Mouse (Mus musculus): ENCODE data around the gene Tnfrsf9. TPM values are rescaled to one million over a fixed set of nuclear protein-coding genes. Genes with fewer than 3 reads are reported as not detected.
A peak's percentile ranks its signal among the peaks of the same experiment; 100 is the strongest.

Gene Tnfrsf9
- polyA plus RNA-seq, 1 experiment from 2014 or later, result 0.12 TPM

DNA sequence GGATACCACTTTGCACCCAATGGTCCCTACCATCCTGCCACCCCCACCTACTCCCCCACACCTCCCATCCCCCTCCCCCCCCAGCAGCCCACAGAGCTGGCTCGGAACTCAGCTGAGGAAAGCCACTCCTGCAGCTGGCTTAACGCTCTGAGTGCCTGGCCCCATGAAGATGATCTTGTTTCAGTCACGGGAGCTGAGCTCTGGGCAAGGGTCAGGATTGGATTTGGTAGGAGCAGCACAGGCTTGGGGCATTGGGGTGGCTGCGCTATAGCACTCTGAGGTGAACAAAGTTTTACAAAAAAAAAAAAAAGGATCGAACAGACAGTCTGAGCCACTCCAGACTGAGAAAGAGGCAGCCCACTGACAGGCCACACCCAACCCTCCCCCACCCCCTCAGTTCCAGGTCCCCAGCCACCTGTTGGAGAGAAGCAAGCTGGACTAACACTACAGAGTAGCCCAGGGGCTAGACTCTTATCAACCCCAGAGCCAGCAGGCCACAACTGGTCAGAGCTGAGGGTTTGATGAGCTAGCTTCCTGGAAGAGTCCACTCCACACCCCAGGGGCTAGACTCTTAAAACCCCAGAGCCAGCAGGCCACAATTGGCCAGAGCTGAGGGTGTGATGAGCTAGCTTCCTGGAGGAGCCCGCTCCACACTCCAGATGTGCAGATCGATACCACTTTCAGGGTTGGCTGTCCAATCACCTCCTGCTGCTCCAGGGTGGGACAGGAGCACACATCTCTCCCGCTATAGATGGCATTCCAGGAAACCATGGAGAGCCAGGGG lies 19.5 kb upstream of the Tnfrsf9 start:
- Histone ChIP-seq H3K4me3 (ENCODE audit: low read depth, low read length) (no peak overlapping the region), H3K36me3 (ENCODE audit: insufficient read depth) (peaks cover 44% of the 10 kb centered on the region), H3K4me1 (ENCODE audit: insufficient read depth) (0 out of 2 replicates have a peak, but pooled peaks cover 8% of the 10 kb centered on the region), H3K9me3 (ENCODE audit: low read depth, low read length) (no peaks in the 10 kb centered on the region), H3K4me2 (no peak overlapping the region), H3K27me3 (ENCODE audit: insufficient read depth, low read length) (no peaks in the 10 kb centered on the region), H3K9ac (no peak overlapping the region), H3K27ac (ENCODE audit: low read depth) (no peak overlapping the region)
- WGBS, result 52% methylated on average over 8 of the region's 8 CpGs
- ATAC-seq (ENCODE audit: insufficient read depth), result no peak
- no peak for TF ChIP-seq CTCF (IDR thresholded peaks at IDR 0.05; ENCODE audit: low read depth)
- DNase-seq, result no peak

DNA sequence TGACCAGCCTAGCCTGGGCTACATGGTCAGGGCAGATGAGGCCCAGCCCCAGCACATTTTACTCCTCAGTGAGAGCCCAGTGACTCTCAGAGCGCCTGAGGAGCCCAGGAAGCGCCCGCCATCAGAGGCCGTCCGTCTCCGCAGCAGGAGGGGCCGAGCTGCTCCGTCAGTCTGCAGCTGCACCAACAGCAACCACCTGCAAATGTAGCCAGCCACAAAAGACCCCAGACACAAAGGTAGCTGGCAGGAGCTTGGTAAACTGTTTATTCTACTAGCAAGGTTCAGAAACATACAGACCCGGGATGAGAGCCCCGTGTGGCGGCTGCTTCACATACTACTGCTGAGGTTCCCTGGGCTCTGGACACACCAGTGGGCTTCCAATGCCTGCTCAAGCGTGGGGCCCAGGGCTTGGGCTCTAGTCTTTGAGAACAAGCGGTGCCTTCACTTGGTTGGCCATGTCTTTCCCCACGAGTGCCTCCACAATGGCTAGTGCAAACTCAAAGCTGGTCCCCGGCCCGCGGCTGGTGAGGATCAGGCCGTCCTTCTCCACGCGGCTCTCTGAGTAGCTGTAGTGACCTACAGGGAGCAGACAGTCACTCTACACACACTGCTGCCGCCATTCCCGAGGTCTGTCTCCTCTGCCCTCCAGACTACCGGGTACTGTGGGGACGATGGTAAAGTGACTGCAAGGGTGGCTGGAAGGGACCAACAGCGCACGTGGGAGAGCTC lies 17.3 kb upstream of the Tnfrsf9 start:
- ATAC-seq (ENCODE audit: insufficient read depth) (no peak), DNase-seq (no peak)
- 91% methylated on average over 26 of the region's 26 CpGs for WGBS
- Histone ChIP-seq H3K4me3 (ENCODE audit: low read depth, low read length) (no peak overlapping the region), H3K36me3 (ENCODE audit: insufficient read depth) (peaks cover 65% of the 10 kb centered on the region), H3K4me1 (ENCODE audit: insufficient read depth) (0 out of 2 replicates have a peak, but pooled peaks cover 3% of the 10 kb centered on the region), H3K9me3 (ENCODE audit: low read depth, low read length) (no peaks in the 10 kb centered on the region), H3K27me3 (ENCODE audit: insufficient read depth, low read length) (no peaks in the 10 kb centered on the region), H3K9ac (no peak overlapping the region), H3K4me2 (no peak overlapping the region), H3K27ac (ENCODE audit: low read depth) (no peak overlapping the region)
- no peak for TF ChIP-seq CTCF (IDR thresholded peaks at IDR 0.05; ENCODE audit: low read depth)

DNA sequence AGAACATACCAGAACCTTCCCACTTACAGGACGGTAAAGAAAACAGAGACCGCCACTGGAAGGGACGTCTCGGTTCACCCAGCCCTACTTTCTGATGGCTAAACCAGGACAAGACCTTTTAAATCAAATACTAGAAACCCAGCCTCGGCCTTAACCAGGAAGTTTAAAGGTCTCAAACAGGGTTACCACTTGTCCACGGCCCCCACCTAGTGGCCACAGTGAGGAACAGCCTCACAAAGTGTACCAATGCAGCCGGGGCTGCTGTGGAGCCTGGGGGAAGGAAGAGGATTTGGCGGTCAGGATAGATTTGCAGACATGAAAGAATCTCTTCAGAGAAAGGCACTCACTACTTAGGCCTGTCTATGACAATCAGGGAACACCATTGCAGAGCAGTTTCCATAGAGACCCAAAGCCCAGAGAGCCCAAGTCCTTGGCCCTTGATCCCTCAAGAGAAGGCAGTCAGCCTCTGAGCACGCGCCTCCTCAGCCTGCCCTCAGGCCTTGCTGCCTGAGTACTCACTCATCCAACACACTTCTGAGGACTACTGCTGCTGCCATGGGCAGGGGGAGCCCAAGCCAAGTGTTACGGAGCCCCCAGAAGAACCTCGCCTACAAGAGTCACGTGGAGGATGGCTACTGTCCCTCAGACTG lies 15.5 kb upstream of the Tnfrsf9 start:
- TF ChIP-seq CTCF (IDR thresholded peaks at IDR 0.05; ENCODE audit: low read depth), result peak; percentile 98
- Histone ChIP-seq H3K9ac (no peak overlapping the region), H3K36me3 (ENCODE audit: insufficient read depth) (peaks cover 83% of the 10 kb centered on the region), H3K27me3 (ENCODE audit: insufficient read depth, low read length) (no peaks in the 10 kb centered on the region), H3K27ac (ENCODE audit: low read depth) (no peak overlapping the region), H3K4me1 (ENCODE audit: insufficient read depth) (0 out of 2 replicates have a peak, but pooled peaks cover 3% of the 10 kb centered on the region), H3K4me2 (no peak overlapping the region), H3K9me3 (ENCODE audit: low read depth, low read length) (no peaks in the 10 kb centered on the region), H3K4me3 (ENCODE audit: low read depth, low read length) (no peak overlapping the region)
- 51% methylated on average over 13 of the region's 13 CpGs for WGBS
- DNase-seq (peak; percentile 93), ATAC-seq (ENCODE audit: insufficient read depth) (peak; percentile 67)

DNA sequence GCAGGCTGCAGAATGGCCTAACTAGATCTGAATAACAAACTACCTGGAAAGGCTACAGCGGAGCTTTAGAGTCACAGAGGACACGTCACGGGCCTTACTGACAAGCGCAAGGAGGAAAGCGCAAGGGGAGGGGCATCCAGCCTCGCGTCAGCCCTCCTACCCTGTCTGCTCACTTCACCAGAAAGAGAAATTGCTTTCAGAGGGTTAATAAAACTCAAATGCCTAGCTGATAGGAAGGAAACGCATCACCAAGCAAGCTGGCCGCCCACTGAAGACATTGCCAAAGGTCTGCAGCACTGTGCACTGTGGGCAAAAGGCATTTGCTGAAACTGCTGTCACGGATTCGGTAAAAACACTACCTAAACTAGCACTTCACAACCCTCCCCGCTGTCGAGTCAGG lies 13.9 kb upstream of the Tnfrsf9 start:
- WGBS, result 92% methylated on average over 13 of the region's 13 CpGs
- DNase-seq (no peak), ATAC-seq (ENCODE audit: insufficient read depth) (no peak)
- no peak for TF ChIP-seq CTCF (IDR thresholded peaks at IDR 0.05; ENCODE audit: low read depth)
- no peak overlapping the region for H3K9ac ChIP-seq
- H3K9me3 ChIP-seq (ENCODE audit: low read depth, low read length), result no peaks in the 10 kb centered on the region
- H3K36me3 ChIP-seq (ENCODE audit: insufficient read depth), result peaks cover 93% of the 10 kb centered on the region
- no peak overlapping the region for H3K27ac ChIP-seq (ENCODE audit: low read depth)
- no peak overlapping the region for H3K4me3 ChIP-seq (ENCODE audit: low read depth, low read length)
- no peak overlapping the region for H3K4me2 ChIP-seq
- H3K4me1 ChIP-seq (ENCODE audit: insufficient read depth), result 0 out of 2 replicates have a peak, but pooled peaks cover 3% of the 10 kb centered on the region
- H3K27me3 ChIP-seq (ENCODE audit: insufficient read depth, low read length), result no peaks in the 10 kb centered on the region

DNA sequence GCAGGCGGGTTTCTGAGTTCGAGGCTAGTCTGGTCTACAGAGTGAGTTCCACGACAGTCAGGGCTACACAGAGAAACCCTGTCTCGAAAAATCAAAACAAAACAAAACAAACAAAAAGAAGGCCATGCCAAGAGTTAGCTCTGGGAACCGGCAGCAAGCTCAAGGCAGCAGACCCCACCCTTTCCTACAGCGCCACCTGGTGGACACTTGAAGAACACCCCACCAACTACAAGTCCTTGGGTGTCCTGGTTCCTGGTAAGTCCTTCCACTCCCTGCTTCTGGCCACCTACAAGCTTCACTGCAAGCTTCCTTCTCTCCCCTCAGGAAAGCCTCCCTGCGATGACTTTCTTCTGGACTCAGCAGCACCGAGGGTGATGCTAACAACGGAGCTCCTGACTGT lies 12.7 kb upstream of the Tnfrsf9 start:
- no peak overlapping the region for H3K9ac ChIP-seq
- H3K9me3 ChIP-seq (ENCODE audit: low read depth, low read length), result no peaks in the 10 kb centered on the region
- no peaks in the 10 kb centered on the region for H3K4me1 ChIP-seq (ENCODE audit: insufficient read depth)
- no peak overlapping the region for H3K4me2 ChIP-seq
- no peak overlapping the region for H3K27ac ChIP-seq (ENCODE audit: low read depth)
- no peak overlapping the region for H3K4me3 ChIP-seq (ENCODE audit: low read depth, low read length)
- ATAC-seq (ENCODE audit: insufficient read depth) (no peak), DNase-seq (peak; percentile 79)
- 51% methylated on average over 9 of the region's 9 CpGs for WGBS
- peak; percentile 92 for TF ChIP-seq CTCF (IDR thresholded peaks at IDR 0.05; ENCODE audit: low read depth)
- H3K27me3 ChIP-seq (ENCODE audit: insufficient read depth, low read length), result no peaks in the 10 kb centered on the region
- peaks cover 87% of the 10 kb centered on the region for H3K36me3 ChIP-seq (ENCODE audit: insufficient read depth)

DNA sequence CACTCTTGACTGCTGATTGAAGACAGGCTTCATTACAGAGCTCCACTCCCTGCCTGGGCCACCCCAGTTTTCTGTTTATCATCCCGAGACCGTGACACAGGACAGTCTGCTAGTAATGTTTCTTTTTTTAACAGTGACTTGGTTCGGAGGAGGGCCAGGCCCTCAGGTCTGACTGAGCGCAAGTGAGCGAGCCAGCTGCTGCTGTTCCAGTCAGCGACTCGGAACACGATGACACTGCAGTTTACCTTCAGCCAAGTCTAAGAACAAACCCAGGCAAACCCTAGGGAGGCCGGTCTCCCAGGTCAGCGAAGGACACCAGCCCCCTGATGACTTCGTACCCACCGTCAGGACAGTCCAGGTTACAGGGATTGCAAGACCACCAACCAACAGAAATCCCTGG lies 12.3 kb upstream of the Tnfrsf9 start:
- no peaks in the 10 kb centered on the region for H3K9me3 ChIP-seq (ENCODE audit: low read depth, low read length)
- ATAC-seq (ENCODE audit: insufficient read depth) (no peak), DNase-seq (no peak)
- no peak overlapping the region for H3K27ac ChIP-seq (ENCODE audit: low read depth)
- H3K4me3 ChIP-seq (ENCODE audit: low read depth, low read length), result no peak overlapping the region
- TF ChIP-seq CTCF (IDR thresholded peaks at IDR 0.05; ENCODE audit: low read depth), result no peak
- no peak overlapping the region for H3K4me2 ChIP-seq
- H3K27me3 ChIP-seq (ENCODE audit: insufficient read depth, low read length), result no peaks in the 10 kb centered on the region
- WGBS, result 87% methylated on average over 12 of the region's 12 CpGs
- peaks cover 87% of the 10 kb centered on the region for H3K36me3 ChIP-seq (ENCODE audit: insufficient read depth)
- no peaks in the 10 kb centered on the region for H3K4me1 ChIP-seq (ENCODE audit: insufficient read depth)
- H3K9ac ChIP-seq, result no peak overlapping the region
